Mouse (Mus musculus): ENCODE data around the gene Gpc6. TPM values are rescaled to one million over a fixed set of nuclear protein-coding genes. Genes with fewer than 3 reads are reported as not detected.

The Gpc6 gene
- total and polyA plus RNA-seq, 3 experiments, result not detected

GRCm38 (mm10) chr14:117648199-117648960, 723.3 kb downstream of the Gpc6 start:
- H3K27ac ChIP-seq (ENCODE audit: control insufficient read depth, low read depth, low read length), result no peak overlapping the region
- no peaks in the 10 kb centered on the region for H3K79me2 ChIP-seq (ENCODE audit: control insufficient read depth, insufficient read depth, low read length, poor library complexity)
- TF ChIP-seq USF1 (IDR thresholded peaks at IDR 0.05; ENCODE audit: low read depth, low read length), result no peak
- no peak for TF ChIP-seq MAFK (IDR thresholded peaks at IDR 0.05; ENCODE audit: borderline replicate concordance, low read depth, low read length)
- TF ChIP-seq KAT2A (conservative IDR thresholded peaks at IDR 0.05; ENCODE audit: low read depth, low read length), result no peak
- no peak for TF ChIP-seq EP300 (IDR thresholded peaks at IDR 0.05; ENCODE audit: low read depth in 1 of 2, low read length in 2 of 2)
- TF ChIP-seq GATA1 (IDR thresholded peaks at IDR 0.05; ENCODE audit: low read depth, low read length), result no peak
- TF ChIP-seq ETS1 (IDR thresholded peaks at IDR 0.05; ENCODE audit: low read depth, low read length), result no peak
- no peaks in the 10 kb centered on the region for H3K27me3 ChIP-seq (ENCODE audit: control insufficient read depth in 1 of 2, insufficient read depth in 2 of 2, low read length in 2 of 2)
- H3K36me3 ChIP-seq (ENCODE audit: control insufficient read depth in 1 of 2, insufficient read depth in 2 of 2, low read length in 2 of 2), result no peaks in the 10 kb centered on the region
- H3K9ac ChIP-seq (ENCODE audit: control insufficient read depth, low read depth, low read length, poor library complexity, severe bottlenecking), result no peak overlapping the region
- no peak for DNase-seq (ENCODE audit: low read depth, low spot score)
- H3K4me1 ChIP-seq (ENCODE audit: control insufficient read depth in 1 of 2, insufficient read depth in 2 of 2, low read length in 2 of 2), result no peaks in the 10 kb centered on the region
- no peak overlapping the region for H3K4me3 ChIP-seq (ENCODE audit: control insufficient read depth in 1 of 2, insufficient read depth in 1 of 2, low read depth in 2 of 2, low read length in 2 of 2)
- H3K9me3 ChIP-seq (replicated peaks; ENCODE audit: insufficient read depth, low read length), result no peaks in the 10 kb centered on the region

GRCm38 (mm10) chr14:117650141-117650540, 725.0 kb downstream of the Gpc6 start:
- no peaks in the 10 kb centered on the region for H3K36me3 ChIP-seq (ENCODE audit: control insufficient read depth in 1 of 2, insufficient read depth in 2 of 2, low read length in 2 of 2)
- no peaks in the 10 kb centered on the region for H3K4me1 ChIP-seq (ENCODE audit: control insufficient read depth in 1 of 2, insufficient read depth in 2 of 2, low read length in 2 of 2)
- DNase-seq (ENCODE audit: low read depth, low spot score), result no peak
- H3K27ac ChIP-seq (ENCODE audit: control insufficient read depth, low read depth, low read length), result no peak overlapping the region
- H3K9me3 ChIP-seq (replicated peaks; ENCODE audit: insufficient read depth, low read length), result no peaks in the 10 kb centered on the region
- no peaks in the 10 kb centered on the region for H3K79me2 ChIP-seq (ENCODE audit: control insufficient read depth, insufficient read depth, low read length, poor library complexity)
- no peak overlapping the region for H3K4me3 ChIP-seq (ENCODE audit: control insufficient read depth in 1 of 2, insufficient read depth in 1 of 2, low read depth in 2 of 2, low read length in 2 of 2)
- TF ChIP-seq E2F4 (IDR thresholded peaks at IDR 0.05; ENCODE audit: borderline replicate concordance, low read depth, low read length) (no peak), GABPA (IDR thresholded peaks at IDR 0.05; ENCODE audit: low read depth, low read length) (no peak), UBTF (IDR thresholded peaks at IDR 0.05; ENCODE audit: borderline replicate concordance, insufficient read depth, low read depth, low read length) (no peak), TCF12 (IDR thresholded peaks at IDR 0.05; ENCODE audit: low read depth, low read length) (no peak), SMC3 (IDR thresholded peaks at IDR 0.05; ENCODE audit: low read depth, low read length) (no peak), RCOR1 (IDR thresholded peaks at IDR 0.05; ENCODE audit: low read depth, low read length) (no peak), KAT2A (conservative IDR thresholded peaks at IDR 0.05; ENCODE audit: low read depth, low read length) (no peak), MEF2A (IDR thresholded peaks at IDR 0.05; ENCODE audit: extremely low read depth, insufficient replicate concordance, low read depth, low read length, poor library complexity, severe bottlenecking) (no peak), CHD2 (IDR thresholded peaks at IDR 0.05; ENCODE audit: low read length) (no peak), POLR2A (IDR thresholded peaks at IDR 0.05; ENCODE audit: control insufficient read depth in 1 of 2, insufficient read depth in 1 of 2, low read depth in 1 of 2, low read length in 2 of 2, poor library complexity in 1 of 2) (no peak), TBP (IDR thresholded peaks at IDR 0.05; ENCODE audit: low read depth, low read length) (no peak), ZMIZ1 (IDR thresholded peaks at IDR 0.05; ENCODE audit: low read depth, low read length) (no peak), USF1 (IDR thresholded peaks at IDR 0.05; ENCODE audit: low read depth, low read length) (no peak), MAZ (IDR thresholded peaks at IDR 0.05; ENCODE audit: low read depth, low read length) (no peak), GATA1 (IDR thresholded peaks at IDR 0.05; ENCODE audit: low read depth, low read length) (no peak)
- H3K27me3 ChIP-seq (ENCODE audit: control insufficient read depth in 1 of 2, insufficient read depth in 2 of 2, low read length in 2 of 2), result no peaks in the 10 kb centered on the region
- H3K9ac ChIP-seq (ENCODE audit: control insufficient read depth, low read depth, low read length, poor library complexity, severe bottlenecking), result no peak overlapping the region
